Mouse (Mus musculus): ENCODE data around the gene Ccdc121. TPM values are rescaled to one million over a fixed set of nuclear protein-coding genes. Genes with fewer than 3 reads are reported as not detected.
A peak's percentile ranks its signal among the peaks of the same experiment; 100 is the strongest.
"Not testable (repeated sequence)": the region's sequence is repeated elsewhere in the genome, so short reads cannot be mapped to it uniquely, and the experiment has no call there.

Gene Ccdc121
- polyA plus RNA-seq, 1 experiment from 2014 or later, result not detected

GRCm38 (mm10) chr1:181535165-181535873, 24.1 kb upstream of the Ccdc121 start:
- no peak for DNase-seq (ENCODE audit: low spot score)
- 73% methylated on average over 10 of the region's 10 CpGs for WGBS

GRCm38 (mm10) chr1:181529368-181529767, 18.1 kb upstream of the Ccdc121 start:
- no peak for DNase-seq (ENCODE audit: low spot score)
- no peaks in the 10 kb centered on the region for H3K36me3 ChIP-seq
- H3K4me3 ChIP-seq, result no peak overlapping the region
- no peaks in the 10 kb centered on the region for H3K9me3 ChIP-seq (replicated peaks)
- peak overlapping the region; percentile 34; the same call in 1 of the 2 replicates for H3K27ac ChIP-seq
- WGBS, result 83% methylated on average over 4 of the region's 4 CpGs
- H3K4me1 ChIP-seq, result peaks cover 35% of the 10 kb centered on the region
- H3K27me3 ChIP-seq (ENCODE audit: low read depth, poor library complexity, severe bottlenecking), result no peaks in the 10 kb centered on the region

More at GRCm38 (mm10) chr1:181535165-181535873, 24.1 kb upstream of the Ccdc121 start:
- no peaks in the 10 kb centered on the region for H3K27me3 ChIP-seq (ENCODE audit: low read depth, poor library complexity, severe bottlenecking)
- no peak overlapping the region for H3K4me3 ChIP-seq
- H3K9me3 ChIP-seq (replicated peaks), result no peaks in the 10 kb centered on the region
- no peak overlapping the region for H3K27ac ChIP-seq
- H3K36me3 ChIP-seq, result no peaks in the 10 kb centered on the region
- H3K4me1 ChIP-seq, result peaks cover 39% of the 10 kb centered on the region

DNA sequence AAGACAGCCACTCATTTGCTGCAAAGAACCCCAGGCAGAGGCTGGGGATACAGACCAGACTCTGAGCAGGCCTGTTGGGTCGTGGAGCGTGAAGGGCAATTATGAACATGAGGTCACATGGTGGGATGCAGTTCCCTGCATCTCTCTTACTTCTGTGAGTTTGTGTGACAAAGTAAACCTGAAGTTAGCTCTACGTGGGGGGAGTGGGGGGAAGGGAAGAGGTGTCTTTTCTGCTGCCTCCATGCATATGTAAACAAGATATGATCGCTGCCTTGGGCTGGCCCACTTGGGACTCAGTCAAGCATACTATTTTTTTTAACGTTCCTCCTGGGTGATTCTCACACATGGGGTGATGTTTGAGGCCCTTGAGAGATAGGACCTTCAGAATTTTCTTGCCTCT, 14.7 kb upstream of the Ccdc121 start:
- Histone ChIP-seq H3K27me3 (ENCODE audit: low read depth, poor library complexity, severe bottlenecking) (no peaks in the 10 kb centered on the region), H3K9me3 (replicated peaks) (no peaks in the 10 kb centered on the region), H3K4me3 (no peak overlapping the region), H3K27ac (peak overlapping the region; percentile 53; the same call in 1 of the 2 replicates), H3K4me1 (peaks cover 33% of the 10 kb centered on the region), H3K36me3 (no peaks in the 10 kb centered on the region)
- no peak for DNase-seq (ENCODE audit: low spot score)
- 75% methylated on average over 5 of the region's 5 CpGs for WGBS

GRCm38 (mm10) chr1:181523831-181524230, 12.6 kb upstream of the Ccdc121 start:
- Histone ChIP-seq H3K4me1 (peaks cover 47% of the 10 kb centered on the region), H3K4me3 (no peak overlapping the region), H3K27me3 (ENCODE audit: low read depth, poor library complexity, severe bottlenecking) (no peaks in the 10 kb centered on the region), H3K36me3 (no peaks in the 10 kb centered on the region), H3K9me3 (replicated peaks) (no peaks in the 10 kb centered on the region), H3K27ac (peak overlapping the region; percentile 62; the same call in 1 of the 2 replicates)
- DNase-seq (ENCODE audit: low spot score), result no peak
- 81% methylated on average over 5 of the region's 5 CpGs for WGBS

DNA sequence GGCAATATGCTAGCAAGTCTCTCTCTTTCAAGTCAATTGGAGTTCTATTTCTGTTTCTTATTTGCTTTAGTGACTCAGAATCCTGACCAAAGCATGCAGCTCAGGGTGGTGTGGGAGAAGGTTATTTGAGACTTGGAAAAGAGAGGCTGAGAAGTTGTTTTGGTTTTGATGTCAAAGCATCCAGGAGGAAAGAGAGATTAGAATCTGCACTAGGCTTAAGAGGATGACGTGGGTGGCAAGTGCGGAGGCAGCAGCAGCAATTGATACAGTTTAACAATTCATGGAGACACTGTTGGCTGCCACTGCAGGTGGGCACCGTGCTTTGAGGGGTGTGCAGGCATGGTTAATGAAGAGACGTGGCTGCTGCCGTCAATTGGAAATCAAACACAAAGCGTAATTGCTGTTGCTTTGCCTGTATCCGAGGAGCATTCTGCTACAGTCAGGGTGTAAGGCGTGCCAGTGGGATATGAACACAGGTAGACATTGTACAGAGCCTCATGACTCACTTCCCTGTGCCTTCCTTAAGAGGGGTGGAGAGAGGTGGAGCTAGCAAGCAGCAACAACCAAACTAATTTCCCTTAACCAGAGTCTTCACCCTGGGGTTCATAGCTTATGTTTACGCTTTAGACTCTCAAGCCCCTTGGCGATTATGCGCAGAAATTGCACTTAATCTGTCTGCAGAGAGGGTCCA, 10.3 kb upstream of the Ccdc121 start:
- H3K36me3 ChIP-seq, result no peaks in the 10 kb centered on the region
- 83% methylated on average over 11 of the region's 11 CpGs for WGBS
- H3K4me3 ChIP-seq, result no peak overlapping the region
- 0 out of 2 replicates have a peak overlapping the region, but pooled peaks have one; percentile 14 for H3K27ac ChIP-seq
- H3K9me3 ChIP-seq (replicated peaks), result no peaks in the 10 kb centered on the region
- H3K4me1 ChIP-seq, result peaks cover 38% of the 10 kb centered on the region
- no peaks in the 10 kb centered on the region for H3K27me3 ChIP-seq (ENCODE audit: low read depth, poor library complexity, severe bottlenecking)
- no peak for DNase-seq (ENCODE audit: low spot score)

- Histone ChIP-seq H3K4me3 (no peak overlapping the region), H3K27me3 (ENCODE audit: low read depth, poor library complexity, severe bottlenecking) (no peaks in the 10 kb centered on the region), H3K36me3 (no peaks in the 10 kb centered on the region), H3K27ac (no peak overlapping the region), H3K4me1 (peaks cover 29% of the 10 kb centered on the region), H3K9me3 (replicated peaks) (no peaks in the 10 kb centered on the region)
- DNase-seq (ENCODE audit: low spot score), result no peak
- 79% methylated on average over 4 of the region's 4 CpGs for WGBS
Measured at GRCm38 (mm10) chr1:181519137-181519536, 7.9 kb upstream of the Ccdc121 start.

DNA sequence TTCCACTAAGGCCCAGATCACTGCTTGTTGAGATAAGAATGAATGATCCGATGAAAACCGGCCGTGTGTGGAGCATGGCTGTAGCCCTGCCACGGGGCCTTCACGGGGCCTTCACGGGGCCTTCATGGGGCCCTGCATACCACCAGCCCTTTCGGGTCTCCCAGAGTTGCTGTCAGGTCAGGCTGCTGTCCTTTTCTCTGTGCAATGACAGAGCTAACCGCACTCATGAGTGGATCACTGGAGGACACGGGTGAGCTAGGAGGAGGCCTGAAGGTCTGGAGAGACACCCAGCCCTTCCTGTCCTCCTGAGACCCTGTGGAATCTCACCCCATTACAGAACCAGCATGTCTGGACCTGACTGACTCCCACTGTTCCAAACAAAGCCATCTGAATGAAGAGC, 6.8 kb upstream of the Ccdc121 start:
- peaks cover 29% of the 10 kb centered on the region for H3K4me1 ChIP-seq
- WGBS, result 90% methylated on average over 9 of the region's 9 CpGs
- H3K27ac ChIP-seq, result 0 out of 2 replicates have a peak overlapping the region, but pooled peaks have one; percentile 32
- H3K27me3 ChIP-seq (ENCODE audit: low read depth, poor library complexity, severe bottlenecking), result no peaks in the 10 kb centered on the region
- no peaks in the 10 kb centered on the region for H3K36me3 ChIP-seq
- H3K9me3 ChIP-seq (replicated peaks), result no peaks in the 10 kb centered on the region
- no peak for DNase-seq (ENCODE audit: low spot score)
- no peak overlapping the region for H3K4me3 ChIP-seq

DNA sequence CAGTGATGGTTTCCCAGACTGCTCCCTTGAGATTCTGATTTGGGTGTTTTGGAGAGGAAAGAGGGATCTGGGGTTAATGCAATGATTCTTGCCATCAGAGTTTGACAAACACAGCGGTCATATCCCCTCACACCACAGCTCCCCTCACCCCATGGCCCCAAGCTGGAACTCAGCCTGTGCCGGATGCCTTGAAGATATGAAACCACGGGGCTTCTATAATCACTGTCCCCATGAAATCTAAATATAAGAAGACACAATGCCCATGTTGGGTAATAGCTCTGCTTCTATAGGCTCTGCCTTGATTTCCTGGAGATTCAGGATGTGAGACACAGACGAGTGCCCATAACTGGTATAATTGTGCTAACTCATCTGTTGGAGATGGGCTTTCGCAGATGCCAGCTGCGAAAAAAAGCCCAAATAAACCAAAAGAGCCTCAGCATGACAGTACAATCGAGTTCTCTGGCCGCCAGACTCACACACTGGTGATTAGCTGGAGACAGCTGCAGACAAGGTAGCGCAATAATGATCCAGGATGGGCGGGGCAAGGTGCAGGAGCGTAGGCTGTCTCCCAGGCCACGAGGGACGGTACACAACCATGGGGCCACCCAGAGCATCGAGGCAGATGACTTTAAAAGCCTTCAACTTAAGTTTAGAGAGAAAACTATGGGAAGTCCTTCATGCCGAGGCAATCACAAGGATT, 1.3 kb upstream of the Ccdc121 start:
- DNase-seq (ENCODE audit: low spot score), result no peak

DNA sequence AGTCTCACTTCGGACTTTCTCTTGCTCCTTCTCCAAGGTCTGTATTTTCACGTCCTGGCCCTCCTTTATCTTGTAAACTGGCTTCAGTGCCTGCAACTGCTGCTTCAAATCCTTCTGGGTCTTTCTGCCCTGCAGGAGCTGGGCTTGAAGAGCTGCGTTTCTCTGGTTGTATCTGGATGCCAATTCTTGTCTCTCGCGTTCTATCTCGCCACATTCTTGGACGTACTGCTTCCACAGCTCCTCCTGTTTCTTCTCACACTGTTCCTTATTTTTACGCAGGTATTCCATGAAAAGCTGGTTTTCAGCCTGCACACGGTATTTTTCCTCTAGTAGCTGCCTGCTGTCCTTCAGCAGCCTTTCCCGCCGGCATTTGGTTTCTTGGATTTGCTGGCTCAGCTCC, 396 bp downstream of the Ccdc121 start:
- H3K27me3 ChIP-seq (ENCODE audit: low read depth, poor library complexity, severe bottlenecking); DNase-seq (ENCODE audit: low spot score); H3K9me3 ChIP-seq (replicated peaks); H3K27ac ChIP-seq; H3K4me1 ChIP-seq; H3K36me3 ChIP-seq; H3K4me3 ChIP-seq: not testable (repeated sequence)
- 80% methylated on average over 11 of the region's 11 CpGs for WGBS

More for the DNA sequence above, 1.3 kb upstream of the Ccdc121 start:
- no peaks in the 10 kb centered on the region for H3K36me3 ChIP-seq
- no peaks in the 10 kb centered on the region for H3K27me3 ChIP-seq (ENCODE audit: low read depth, poor library complexity, severe bottlenecking)
- no peaks in the 10 kb centered on the region for H3K9me3 ChIP-seq (replicated peaks)
- 91% methylated on average over 15 of the region's 15 CpGs for WGBS
- no peak overlapping the region for H3K4me3 ChIP-seq
- H3K27ac ChIP-seq, result no peak overlapping the region
- H3K4me1 ChIP-seq, result peaks cover 6% of the 10 kb centered on the region

DNA sequence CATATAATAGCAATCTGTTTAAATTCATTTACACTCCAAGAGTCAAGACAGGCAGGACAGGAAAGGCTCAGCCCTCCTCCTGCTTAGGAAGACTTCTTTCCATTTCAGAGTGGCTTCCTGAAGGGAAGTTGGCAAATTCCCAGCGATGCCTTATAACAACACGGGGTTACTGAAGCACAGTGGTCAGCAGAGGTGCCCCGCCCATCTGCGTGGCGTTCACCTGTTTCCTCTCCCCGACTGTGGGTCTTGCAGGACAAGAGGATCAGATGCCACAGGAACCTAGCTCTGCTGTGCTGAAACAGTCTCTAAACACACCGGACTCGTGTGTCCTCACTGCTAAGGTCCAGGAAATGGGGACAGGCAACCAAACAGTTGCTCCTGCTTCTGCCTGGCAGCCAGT, 5.9 kb downstream of the Ccdc121 start:
- WGBS, result 74% methylated on average over 8 of the region's 8 CpGs
- H3K27me3 ChIP-seq (ENCODE audit: low read depth, poor library complexity, severe bottlenecking), result no peaks in the 10 kb centered on the region
- H3K4me3 ChIP-seq, result no peak overlapping the region
- no peaks in the 10 kb centered on the region for H3K36me3 ChIP-seq
- no peak for DNase-seq (ENCODE audit: low spot score)
- peaks cover 3% of the 10 kb centered on the region for H3K4me1 ChIP-seq
- H3K9me3 ChIP-seq (replicated peaks), result no peaks in the 10 kb centered on the region
- H3K27ac ChIP-seq, result no peak overlapping the region

DNA sequence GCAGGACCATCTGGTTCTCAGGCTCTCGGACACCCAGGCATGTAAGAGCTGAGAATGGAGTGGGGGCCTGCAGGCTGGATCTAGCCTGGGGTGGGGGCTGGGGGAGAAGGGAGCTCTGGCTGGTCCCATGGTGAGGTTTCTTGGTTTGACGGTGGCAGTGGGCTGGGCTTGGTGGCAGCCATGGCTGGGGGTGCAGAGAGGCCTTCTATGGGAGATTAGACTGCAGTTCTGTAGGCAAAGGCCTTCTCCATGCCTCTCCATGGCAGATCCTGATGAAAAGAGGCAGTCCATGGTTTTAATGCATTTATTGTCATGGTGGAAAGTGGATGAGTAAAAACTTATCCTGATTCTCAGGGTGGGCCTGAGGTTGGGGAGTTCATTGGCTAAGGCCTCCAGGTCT, 7.8 kb downstream of the Ccdc121 start:
- H3K4me3 ChIP-seq, result no peak overlapping the region
- WGBS, result 95% methylated on average over 2 of the region's 2 CpGs
- no peaks in the 10 kb centered on the region for H3K4me1 ChIP-seq
- H3K9me3 ChIP-seq (replicated peaks), result no peaks in the 10 kb centered on the region
- H3K27ac ChIP-seq, result no peak overlapping the region
- H3K36me3 ChIP-seq, result no peaks in the 10 kb centered on the region
- no peaks in the 10 kb centered on the region for H3K27me3 ChIP-seq (ENCODE audit: low read depth, poor library complexity, severe bottlenecking)
- no peak for DNase-seq (ENCODE audit: low spot score)

DNA sequence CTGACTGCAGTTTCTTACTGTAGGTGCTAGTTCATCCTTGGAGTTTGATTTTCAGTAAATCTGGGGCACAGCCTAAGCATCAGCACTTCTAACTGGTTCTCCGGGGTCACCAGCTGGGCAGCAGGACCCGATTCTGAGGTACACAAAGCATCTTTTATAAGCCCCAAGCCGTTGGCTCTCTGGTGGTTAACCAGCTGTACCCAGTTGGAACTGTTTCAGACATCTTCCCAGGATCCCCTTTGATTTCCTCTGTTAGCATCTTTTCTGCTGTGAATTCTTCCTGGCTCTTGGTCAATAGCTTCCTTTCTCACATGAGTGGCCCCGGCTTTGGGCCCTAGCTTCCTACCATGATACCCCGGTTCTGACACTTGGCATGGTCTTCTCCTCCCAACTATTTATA, 26.6 kb downstream of the Ccdc121 start:
- no peaks in the 10 kb centered on the region for H3K27me3 ChIP-seq (ENCODE audit: low read depth, poor library complexity, severe bottlenecking)
- peaks cover 12% of the 10 kb centered on the region for H3K4me1 ChIP-seq
- no peak for DNase-seq (ENCODE audit: low spot score)
- no peak overlapping the region for H3K4me3 ChIP-seq
- whole genome bisulfite sequencing, result 90% methylated on average over 5 of the region's 5 CpGs
- H3K36me3 ChIP-seq, result no peaks in the 10 kb centered on the region
- H3K27ac ChIP-seq, result no peak overlapping the region
- H3K9me3 ChIP-seq (replicated peaks), result no peaks in the 10 kb centered on the region

DNA sequence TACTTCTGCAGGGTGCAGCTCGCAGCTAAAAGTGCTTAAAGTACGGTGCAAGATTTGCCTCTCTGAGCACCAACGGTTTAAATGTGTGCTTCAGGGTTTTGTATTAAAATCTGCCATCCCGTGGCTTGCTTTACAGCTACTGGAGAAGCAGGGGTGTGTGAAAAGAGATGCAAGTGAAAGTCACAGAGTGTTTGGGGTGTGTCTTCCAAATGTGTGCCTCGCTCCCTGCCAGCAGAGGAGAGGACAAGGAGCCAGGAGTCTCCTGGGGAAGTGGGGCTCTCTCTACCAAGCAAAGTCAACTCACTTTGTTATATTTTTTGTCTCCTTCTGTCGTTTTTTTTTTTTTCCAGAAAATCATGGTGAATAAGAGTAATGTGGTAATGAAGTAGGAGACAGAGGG, 34.7 kb downstream of the Ccdc121 start:
- no peaks in the 10 kb centered on the region for H3K36me3 ChIP-seq
- H3K4me3 ChIP-seq, result no peak overlapping the region
- no peak for DNase-seq (ENCODE audit: low spot score)
- whole genome bisulfite sequencing, result 76% methylated on average over 6 of the region's 6 CpGs
- H3K9me3 ChIP-seq (replicated peaks), result no peaks in the 10 kb centered on the region
- no peaks in the 10 kb centered on the region for H3K27me3 ChIP-seq (ENCODE audit: low read depth, poor library complexity, severe bottlenecking)
- no peaks in the 10 kb centered on the region for H3K4me1 ChIP-seq
- no peak overlapping the region for H3K27ac ChIP-seq
